Mouse (Mus musculus) lung, adult 2 months (tissue): Measurements from ENCODE around the gene Pdk2.

Source experiments
- CTCF ChIP-seq: fragments of 200-500 bp; IDR thresholded peaks from 2 replicates; pipeline ENCODE4 v1.5.1; 2011; ENCODE audit warnings: mild to moderate bottlenecking, low read length, control low read depth; ENCODE audit not compliant: insufficient read depth
- POLR2A ChIP-seq: fragments of 200-500 bp; IDR thresholded peaks from 2 replicates; pipeline ENCODE4 v1.6.1; 2011; ENCODE audit warnings: low read depth, mild to moderate bottlenecking, control low read depth, low read length, borderline replicate concordance; ENCODE audit errors: extremely low read depth

GRCm38 (mm10) chr11:94990102-94990748 lies 50.9 kb downstream of the Pdk2 start:
- TF ChIP-seq POLR2A (no peak), CTCF (no peak)
